Mouse (Mus musculus) hindlimb bud, embryonic 11.5 days (tissue): ENCODE measurements around the gene Lgr4.
"Not testable (repeated sequence)": the region's sequence is repeated elsewhere in the genome, so short reads cannot be mapped to it uniquely, and the experiment has no call there.

Source experiments
- DNase-seq: peaks from one replicate; pipeline ENCODE4 v3.0.0-alpha.2; 2012; ENCODE audit warnings: low read depth, low spot score; ENCODE audit errors: extremely low spot score

Lgr4 gene

DNA sequence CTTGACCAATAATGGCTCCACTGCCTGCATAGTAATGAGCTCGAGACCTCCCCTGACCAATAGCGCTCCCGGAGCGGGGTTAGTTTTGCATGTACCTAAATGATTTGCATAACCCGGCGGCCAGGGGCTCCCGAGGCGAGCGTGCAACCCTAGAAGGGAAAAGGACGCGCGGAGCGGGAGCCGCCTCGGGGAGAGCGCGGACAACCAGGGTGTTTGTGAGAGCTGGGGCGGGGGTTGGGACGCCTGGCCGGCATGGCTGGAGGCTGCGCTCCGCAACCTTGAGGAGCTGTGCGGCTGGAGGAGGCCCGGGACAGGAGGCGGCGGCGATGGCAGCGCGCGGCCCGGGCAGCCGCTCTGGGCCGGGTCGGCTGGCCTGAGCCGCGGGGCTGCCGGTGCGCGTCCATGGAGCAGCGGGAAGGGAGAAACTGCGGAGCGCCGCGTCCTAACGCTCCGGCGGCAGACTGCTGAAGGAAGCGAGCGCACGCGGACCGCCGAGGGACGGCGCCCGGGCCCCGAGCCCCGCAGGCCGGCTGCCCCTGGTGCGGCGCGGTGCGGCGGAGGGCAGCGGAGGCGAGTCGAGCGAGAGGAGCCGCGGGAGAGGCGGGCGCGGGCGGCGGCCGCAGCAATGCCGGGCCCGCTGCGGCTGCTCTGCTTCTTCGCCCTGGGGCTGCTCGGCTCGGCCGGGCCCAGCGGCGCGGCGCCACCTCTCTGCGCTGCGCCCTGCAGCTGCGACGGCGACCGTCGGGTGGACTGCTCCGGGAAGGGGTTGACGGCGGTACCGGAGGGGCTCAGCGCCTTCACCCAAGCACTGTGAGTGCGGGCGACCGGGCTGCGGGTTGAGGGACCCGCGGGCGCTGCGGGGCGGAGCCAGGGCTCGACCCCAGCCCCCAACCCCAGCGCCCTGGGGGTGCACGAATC is at the start of gene Lgr4:
Gene Lgr4, plus strand, starts transcription at position 152 of the 918 bp plus-strand sequence.
- DNase-seq: peak; percentile 93

DNA sequence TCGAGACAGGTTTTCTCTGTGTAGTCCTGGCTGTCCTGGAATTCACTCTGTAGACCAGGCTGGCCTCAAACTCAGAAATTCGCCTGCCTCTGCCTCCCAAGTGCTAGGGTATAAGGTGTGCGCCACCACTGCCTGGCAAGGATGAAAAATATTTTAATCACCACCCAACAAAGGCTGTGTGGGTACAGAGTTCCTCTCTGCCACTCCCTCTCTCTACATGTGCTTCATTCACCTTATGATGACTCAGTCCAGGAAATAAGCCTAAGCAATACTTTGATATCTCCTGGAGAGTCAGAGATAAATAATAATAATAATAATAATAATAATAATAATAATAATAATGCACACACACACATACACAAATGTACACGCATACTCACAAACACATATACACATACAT is 38.0 kb upstream of the Lgr4 start:
- not testable (repeated sequence) for DNase-seq

DNA sequence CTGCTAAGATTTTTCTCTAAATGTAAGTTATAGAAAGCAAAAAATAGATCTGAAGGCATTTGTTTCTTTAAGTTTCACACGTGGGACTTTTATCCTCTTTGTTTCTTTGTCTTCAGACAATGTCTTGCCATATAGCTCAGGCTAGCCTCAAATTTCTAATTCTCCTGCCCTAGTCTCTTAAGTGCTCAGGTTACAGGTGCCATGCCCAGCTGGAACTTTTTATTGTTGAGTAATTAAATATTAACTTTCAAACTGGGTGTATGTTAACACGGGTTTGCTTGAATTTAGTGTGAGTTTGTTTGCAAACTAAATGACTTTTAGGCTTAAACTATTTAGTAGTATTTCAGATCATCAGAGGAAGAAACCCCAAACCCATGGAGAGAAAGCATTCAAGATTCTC is 36.3 kb upstream of the Lgr4 start:
- DNase-seq: no peak

DNA sequence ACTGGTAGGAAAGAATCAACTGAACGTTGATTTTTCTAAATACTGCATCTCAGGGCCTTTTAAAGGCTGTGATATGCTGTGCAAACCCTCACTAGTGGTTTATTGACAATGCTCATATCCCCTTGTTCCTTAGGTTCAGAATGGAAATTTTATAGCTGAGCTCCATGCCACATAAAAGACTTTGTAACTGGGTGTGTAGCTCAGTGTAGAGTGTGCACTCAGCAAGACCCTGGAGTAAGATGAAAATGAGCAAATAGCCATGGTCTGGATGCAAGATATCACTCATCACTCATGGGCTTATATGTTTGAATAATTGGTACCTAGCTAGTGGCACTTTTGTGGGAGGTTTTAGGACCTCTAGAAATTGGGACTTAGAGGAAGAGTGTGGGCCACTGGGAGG is 35.8 kb upstream of the Lgr4 start:
- no peak for DNase-seq

DNA sequence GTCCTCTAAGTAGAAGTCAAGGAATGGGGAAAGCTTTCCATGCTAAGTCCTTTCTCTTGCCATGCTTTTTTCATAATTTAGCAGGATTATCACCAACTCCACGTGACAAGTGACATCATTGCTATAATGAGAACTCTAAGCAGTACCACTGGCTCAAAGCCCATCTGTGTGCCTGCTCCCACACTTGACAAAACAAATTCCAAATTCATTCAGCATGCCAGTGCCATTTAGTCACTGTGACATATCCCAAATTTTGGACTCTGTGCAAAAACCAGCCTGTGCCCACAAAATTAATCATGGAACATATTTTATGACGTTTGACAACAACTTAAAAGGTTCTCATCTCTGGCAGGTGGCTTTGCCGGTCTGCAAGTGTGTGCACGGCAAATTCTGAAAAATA is 33.3 kb upstream of the Lgr4 start:
- DNase-seq: no peak

DNA sequence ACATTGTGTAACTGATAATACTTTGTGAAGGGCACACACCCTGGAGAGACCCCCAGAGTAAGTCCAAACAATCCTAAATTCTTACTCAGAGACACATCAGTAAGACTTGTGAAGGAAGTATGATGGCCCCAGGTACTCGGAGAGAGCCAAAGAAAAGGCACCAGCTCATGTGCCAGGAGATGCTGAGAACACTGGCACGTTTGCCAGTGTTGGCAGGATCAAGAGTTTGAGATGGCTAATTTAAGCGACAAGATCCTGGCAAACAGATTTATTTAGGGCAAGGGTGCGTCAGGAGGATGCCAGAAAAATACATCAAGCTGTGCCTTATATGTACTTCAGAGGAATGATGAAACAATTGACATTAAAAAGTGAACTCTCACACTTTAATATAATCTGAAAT is 32.9 kb upstream of the Lgr4 start:
- no peak for DNase-seq

DNA sequence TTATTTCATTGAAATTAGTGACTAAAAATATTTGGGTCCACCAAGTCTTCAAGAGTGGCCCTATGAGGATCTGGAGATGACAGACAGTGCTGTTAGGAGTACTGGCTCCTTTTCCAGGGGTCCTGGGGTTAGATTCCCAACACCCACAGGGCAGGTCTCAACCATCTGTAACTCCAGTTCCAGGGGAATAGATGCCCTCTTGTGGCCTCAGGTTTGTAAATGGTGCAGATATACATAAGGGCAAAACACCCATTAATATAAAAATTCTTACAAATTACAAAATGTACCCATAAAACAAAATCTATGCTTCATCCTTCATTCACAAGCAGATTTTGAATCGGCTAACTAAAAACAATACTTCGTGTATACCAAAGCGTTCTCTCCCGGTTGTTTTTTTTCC is 27.4 kb upstream of the Lgr4 start:
- no peak for DNase-seq

DNA sequence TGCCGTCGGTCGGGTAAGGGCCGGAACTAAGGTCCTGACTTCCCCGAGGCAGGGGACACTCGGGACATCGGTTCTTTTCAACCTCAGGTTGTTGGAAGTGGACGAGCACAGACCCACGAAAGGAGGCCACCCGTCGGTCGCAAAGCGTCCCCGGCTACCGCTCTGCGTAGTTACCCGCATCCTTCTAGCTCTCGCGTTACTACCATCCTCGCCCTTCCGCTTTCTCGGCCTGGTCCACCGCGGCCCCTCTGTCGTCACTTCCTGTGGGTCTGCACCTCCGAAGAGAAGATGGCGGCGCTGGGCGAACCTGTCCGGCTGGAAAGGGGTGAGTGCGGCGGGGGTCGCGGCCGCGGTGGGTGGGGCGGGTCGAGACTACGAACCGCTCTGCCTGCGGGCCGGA is 26.9 kb upstream of the Lgr4 start, which contains the start of gene Lin7c:
Gene Lin7c, plus strand, starts transcription at position 257 of the 400 bp plus-strand sequence.
- DNase-seq: peak; percentile 67

DNA sequence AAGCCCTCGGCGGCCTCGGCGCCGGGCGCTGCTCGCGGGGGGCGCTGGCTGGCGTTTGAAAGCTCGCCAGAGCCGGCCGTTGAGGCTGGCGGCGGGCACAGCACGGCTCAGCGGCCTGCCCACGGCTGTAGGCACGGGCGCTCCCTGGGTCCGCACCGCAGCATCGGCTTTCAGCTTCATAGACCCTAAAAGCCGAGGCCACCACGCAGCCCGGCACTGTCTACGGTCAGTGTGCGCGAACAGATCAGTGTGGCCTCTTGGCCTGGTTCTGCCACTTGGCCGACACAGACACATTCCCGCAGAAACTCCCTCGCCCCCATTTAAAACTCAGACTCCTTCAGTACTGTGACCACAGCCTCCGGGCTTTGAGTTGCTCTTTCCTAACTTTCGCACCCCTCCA is 26.4 kb upstream of the Lgr4 start:
- no peak for DNase-seq

DNA sequence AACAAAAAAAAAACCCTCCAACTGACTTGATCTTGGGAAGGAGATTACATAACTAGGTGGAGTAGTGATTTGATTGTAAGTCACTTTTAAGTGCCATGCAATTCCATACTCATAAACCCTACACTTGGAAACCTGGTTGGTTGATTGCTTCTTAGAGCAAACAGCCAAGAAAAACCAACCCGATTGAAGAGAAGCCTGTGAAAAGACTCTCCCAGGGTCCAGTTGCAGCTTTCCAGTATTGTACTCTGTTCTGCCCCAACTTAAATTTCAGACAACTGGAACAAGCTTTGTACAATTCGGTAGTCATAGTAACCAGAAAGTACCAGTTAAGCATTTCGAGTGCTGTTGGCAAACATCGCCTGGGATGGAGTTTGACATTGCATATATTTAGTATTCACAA is 26.0 kb upstream of the Lgr4 start:
- DNase-seq: no peak

DNA sequence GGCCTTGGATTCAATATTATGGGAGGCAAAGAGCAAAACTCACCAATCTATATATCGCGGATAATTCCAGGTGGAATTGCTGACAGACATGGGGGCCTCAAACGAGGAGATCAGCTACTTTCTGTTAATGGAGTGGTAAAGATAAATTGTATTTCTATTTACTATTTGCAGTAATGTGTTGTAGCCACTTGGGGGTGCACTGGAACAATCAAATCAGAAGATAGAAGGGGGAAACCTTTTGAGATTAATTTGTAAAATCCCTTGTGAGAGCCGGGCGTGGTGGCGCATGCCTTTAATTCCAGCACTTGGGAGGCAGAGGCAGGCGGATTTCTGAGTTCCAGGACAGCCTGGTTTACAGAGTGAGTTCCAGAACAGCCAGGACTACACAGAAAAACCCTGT is 21.1 kb upstream of the Lgr4 start:
- DNase-seq: no peak

DNA sequence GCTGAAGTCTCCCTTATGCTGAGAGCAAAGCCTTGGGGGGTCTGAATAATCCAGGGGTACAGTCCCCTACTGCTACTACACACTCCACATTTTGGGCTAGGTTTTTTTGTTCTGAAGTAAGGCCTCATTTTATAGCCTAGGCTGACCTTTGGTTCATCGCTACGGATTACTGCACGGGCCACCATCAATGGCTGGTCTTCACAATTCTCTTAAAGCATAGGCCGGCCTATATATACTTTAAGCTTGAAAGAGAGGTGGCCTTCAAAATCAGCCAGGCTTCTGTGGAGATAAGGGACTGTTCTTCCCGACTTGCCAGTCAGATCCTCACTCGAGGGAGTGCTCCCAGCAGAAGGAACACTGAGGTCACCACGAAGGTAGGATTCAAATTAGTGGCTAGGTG is 14.6 kb upstream of the Lgr4 start:
- DNase-seq: no peak

DNA sequence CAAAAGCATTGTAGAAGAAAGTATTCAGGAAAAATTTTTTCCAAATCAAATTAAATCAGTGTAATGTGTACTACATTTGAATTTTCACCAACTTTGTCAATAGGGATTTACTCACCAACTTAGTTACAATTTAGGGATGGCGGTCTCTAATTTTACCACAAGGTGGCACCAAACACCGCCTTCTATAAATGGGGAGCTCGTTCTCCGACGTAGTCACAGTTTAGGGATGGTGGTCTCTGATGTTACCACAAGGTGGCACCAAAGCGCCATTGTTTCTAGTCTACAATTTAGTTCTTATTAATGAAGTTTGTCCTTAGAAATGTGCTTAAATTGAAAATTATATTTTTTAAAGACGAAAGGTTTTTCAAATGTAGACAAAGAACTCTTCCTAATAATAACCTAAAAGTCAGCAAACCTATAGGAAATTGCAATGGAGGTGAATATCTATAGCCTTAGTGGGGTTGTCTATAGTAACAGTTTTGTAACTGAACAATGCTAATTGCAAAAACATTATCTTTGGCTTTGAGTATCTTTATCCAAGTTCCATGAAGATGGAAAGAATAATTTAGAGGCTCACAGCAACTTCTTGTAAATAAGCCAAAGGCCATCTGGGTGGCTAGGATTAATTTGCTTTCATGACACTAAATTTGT is 13.2 kb upstream of the Lgr4 start:
- DNase-seq: peak; percentile 92

DNA sequence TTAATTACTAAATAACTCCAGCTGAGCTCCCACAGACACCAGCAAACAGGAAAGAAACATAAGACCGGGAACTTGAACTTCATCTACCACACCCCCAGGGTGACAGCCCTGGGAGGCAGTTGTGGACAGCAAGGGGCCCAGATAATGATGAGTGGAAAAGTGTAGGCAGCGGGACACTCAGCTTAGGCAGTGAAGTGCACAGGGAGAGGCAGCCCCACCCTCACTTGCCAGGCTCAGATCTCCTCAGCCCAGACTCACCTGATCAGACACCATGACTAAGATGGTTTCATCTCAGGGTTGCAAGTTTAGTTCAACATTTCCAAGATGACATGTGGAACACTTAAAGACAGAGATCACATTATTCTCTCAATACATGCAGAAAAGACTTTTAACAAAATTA is 8.3 kb upstream of the Lgr4 start:
- no peak for DNase-seq

DNA sequence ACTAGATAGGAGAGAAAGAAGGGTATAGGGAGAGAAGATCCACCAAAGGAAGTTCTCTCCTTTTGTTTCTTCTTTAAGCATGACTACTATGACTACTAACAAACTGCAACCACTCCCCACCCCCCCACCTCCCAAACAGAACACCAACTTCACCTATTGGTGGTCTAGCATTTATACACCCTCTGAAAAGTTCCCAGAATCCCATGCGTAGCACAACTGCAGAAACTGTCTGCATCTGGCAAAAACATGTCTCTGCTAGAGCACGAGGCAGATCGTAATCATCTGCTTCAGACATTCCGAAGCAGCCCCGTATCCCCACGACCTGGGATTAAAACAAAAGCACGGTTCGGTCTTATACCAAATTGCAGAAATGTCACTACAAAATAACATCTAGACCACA is 5.2 kb upstream of the Lgr4 start:
- DNase-seq: no peak

DNA sequence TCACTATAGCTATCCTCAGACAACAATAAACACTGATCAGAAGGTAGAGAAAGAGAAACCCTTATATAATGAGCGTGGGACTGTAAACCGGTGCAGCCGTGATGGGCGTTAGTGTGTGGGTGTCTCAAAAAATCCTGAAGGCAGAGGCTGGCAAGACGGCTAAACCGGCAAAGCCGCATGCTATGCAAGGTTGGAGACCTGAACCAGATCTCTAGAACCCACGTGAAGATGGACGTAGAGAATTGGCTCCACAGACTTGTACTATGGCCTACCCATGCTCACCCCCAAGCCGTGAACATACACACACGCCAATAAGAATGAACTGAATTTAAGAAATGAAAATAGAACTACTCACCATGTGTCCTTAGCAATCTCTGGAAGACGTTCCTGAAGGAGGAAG is 4.7 kb upstream of the Lgr4 start:
- no peak for DNase-seq

DNA sequence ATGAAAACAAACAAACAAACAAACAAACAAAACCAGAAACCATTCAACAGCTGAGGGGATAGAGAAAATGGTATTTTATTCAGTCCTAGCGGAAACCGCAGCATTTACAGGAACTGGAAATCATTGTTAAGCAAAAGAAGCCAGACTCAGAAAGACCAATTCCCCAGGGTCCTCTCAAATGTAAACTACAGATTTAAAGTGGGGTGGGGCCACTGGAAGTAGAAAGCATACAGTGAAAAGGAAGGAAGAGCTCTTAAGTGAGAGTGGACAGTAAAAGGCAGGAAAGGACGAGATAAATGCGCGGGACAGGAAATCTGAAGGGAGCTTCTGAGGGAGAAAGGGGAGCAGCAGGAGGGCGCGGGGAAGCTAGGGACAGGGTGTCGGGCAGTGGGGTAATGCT is 4.2 kb upstream of the Lgr4 start:
- DNase-seq: no peak

DNA sequence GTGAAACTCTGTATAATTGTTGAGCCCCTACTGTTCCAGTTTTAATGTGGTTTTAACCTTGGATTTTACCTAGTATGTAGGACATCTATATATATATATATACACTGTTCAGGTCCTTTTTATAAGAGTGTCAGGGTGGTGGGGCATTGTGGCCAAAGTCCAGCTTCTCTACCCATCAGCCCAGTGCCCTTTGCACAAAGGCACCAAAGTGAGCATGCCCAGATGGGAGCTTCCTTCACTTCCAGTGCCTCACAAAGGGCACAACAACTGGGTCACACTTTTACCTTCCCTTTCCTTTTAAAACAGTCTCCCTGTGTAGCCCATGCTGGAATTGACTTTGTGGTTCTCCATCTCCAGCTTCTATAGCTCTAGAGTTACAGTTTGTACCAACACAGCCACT is 2.8 kb upstream of the Lgr4 start:
- no peak for DNase-seq

DNA sequence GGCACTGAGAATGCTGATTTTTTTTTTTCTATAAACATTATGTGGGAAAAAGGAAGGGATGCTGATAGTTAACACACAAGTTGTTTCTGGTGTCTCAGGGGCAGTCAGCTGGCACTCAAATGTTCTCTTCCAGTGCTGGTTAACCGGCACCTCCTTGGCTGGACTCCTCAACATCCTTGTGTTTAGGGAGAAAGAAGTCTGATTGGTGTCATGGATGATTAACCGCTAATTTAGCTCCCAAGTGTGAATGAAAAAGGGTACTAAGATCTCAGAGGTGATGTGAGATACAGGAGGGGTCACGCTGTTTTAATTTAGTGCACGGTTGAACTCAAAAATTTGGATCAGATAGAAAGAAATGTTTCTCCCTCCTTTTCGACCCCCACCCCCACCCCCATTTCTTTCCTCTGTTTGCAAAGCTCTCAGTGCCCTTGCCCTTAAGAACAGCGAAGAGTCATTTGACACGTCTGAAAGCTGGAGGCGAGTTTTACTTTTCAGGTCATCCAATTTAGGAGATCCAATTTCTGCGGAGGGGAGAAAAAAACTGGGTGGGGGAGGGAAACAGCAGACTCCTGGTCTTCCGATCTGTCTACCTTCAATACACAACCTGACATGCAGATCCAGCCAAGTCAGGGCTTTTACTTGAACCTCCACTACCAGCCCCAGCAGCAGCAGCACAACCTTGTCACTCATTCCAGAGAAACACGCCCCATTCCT is 508 bp upstream of the Lgr4 start:
- DNase-seq: no peak

DNA sequence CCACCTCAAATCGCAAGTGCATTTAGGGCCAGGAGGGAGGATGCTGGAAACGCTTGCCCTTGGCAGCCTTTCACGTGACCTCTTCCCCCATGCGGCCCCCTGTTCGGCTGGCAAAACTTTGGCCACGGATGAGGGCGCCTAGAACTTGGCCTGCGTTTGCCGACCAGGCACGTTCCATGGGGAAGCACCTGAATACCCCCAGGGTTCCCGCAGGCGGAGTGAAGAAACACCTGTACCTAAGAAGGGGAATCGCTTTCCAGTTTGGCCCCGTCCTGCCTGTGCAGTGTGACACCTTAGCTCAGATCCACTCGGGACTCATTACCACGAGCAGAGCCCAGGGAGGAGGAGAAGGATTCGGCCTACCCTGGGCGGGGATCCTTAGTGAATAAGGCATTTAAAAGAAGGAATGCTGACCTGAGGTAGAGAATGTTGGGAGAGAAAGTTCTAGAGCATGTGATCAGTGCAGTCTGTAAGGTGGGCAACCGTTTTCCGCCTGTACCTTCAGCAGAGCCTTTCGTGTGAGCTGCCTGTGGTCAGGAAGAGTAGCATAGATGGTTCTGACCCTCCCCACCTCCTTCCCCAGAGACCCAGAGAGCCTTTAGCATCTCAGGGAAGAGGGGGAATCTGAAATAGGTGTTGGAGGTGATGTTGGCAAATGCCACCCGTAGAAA is 1.3 kb downstream of the Lgr4 start:
- DNase-seq: no peak

DNA sequence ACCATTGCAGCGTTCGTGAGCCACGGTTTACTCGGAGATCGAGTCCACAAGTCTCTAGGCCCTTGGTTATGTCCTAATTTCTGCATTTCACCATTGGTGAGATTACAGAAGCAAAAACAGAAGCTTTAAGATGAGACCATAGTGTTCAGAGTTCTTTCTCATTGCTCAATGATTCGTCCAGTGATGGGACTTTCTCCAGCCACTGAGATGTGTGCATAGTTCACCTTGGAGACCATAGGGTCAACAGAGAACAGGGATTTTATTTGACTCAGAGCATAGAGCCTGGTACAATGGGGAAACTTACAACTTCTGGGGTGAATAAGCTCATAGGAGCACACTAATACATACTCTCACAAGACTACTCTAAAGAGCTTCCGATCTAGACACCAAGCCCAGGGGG is 3.0 kb downstream of the Lgr4 start:
- no peak for DNase-seq
